Mouse (Mus musculus) liver, embryonic 15.5 days (tissue): ENCODE measurements around the gene Ccdc142. TPM values are rescaled to one million over a fixed set of nuclear protein-coding genes. Genes with fewer than 3 reads are reported as not detected.

Source experiments
- ATAC-seq: fragments of 200-750 bp; cut with Nextera tagmentation; 2 replicates; pipeline ENCODE4 v1.8.0; 2017; ENCODE audit warnings: moderate number of reproducible peaks, mild to moderate bottlenecking, moderate library complexity; ENCODE audit not compliant: insufficient read depth
- H3K27ac ChIP-seq: fragments of 300-500 bp; sonication (generic); replicated peaks from 2 replicates; pipeline ENCODE4 v1.5.1; 2015; ENCODE audit warnings: mild to moderate bottlenecking, inconsistent platforms
- H3K27me3 ChIP-seq: fragments of 300-500 bp; sonication (generic); 2 replicates; pipeline ENCODE4 v1.6.1; 2015; ENCODE audit warnings: mild to moderate bottlenecking, inconsistent platforms
- H3K36me3 ChIP-seq: fragments of 300-500 bp; sonication (generic); replicated peaks from 2 replicates; pipeline ENCODE4 v1.6.1; 2015; ENCODE audit warnings: moderate library complexity, mild to moderate bottlenecking, inconsistent platforms
- H3K4me1 ChIP-seq: fragments of 300-500 bp; sonication (generic); replicated peaks from 2 replicates; pipeline ENCODE4 v1.6.1; 2015; ENCODE audit warnings: inconsistent platforms
- H3K4me2 ChIP-seq: fragments of 300-500 bp; sonication (generic); 2 replicates; pipeline ENCODE4 v1.6.1; 2015; ENCODE audit warnings: moderate library complexity, mild to moderate bottlenecking, inconsistent platforms
- H3K4me3 ChIP-seq: fragments of 300-500 bp; sonication (generic); replicated peaks from 2 replicates; pipeline ENCODE4 v1.5.1; 2015; ENCODE audit warnings: mild to moderate bottlenecking, inconsistent platforms
- H3K9ac ChIP-seq: fragments of 300-500 bp; sonication (generic); 2 replicates; pipeline ENCODE4 v1.6.1; 2015; ENCODE audit warnings: moderate library complexity, mild to moderate bottlenecking, inconsistent platforms
- H3K9me3 ChIP-seq: fragments of 300-500 bp; sonication (generic); replicated peaks from 2 replicates; pipeline ENCODE4 v1.6.1; 2016; ENCODE audit warnings: inconsistent platforms
- WGBS: fragments of 180-500 bp; shearing (Covaris S2); methylation state at CpG from one replicate; pipeline ENCODE4 v1.1.7; 2015; ENCODE audit warnings: mixed read lengths; ENCODE audit not compliant: insufficient replicate concordance; 5-methylcytosine and 5-hydroxymethylcytosine counted together
- polyA plus RNA-seq: library from polyadenylated mRNA; unstranded; fragments of >200 nt; fragmentation: Nextera tagmentation; extraction: Ambion mirVana; gene quantifications from 2 replicates; pipeline ENCODE4 v1.2.1, GENCODE M21; 2015

The Ccdc142 gene
- polyA plus RNA-seq, 1 experiment from 2014 or later, result 0.93 TPM

GRCm38 (mm10) chr6:83142211-83142731 is 40.9 kb downstream of the Ccdc142 start:
- H3K9ac ChIP-seq, result no peak overlapping the region
- peak overlapping the region; percentile 51 for H3K4me2 ChIP-seq
- H3K4me3 ChIP-seq, result no peak overlapping the region
- WGBS, result 5% methylated on average over 39 of the region's 41 CpGs
- peaks cover 32% of the 10 kb centered on the region for H3K4me1 ChIP-seq
- H3K27ac ChIP-seq, result no peak overlapping the region
- no peak for ATAC-seq
- H3K27me3 ChIP-seq, result peaks cover 55% of the 10 kb centered on the region
- no peaks in the 10 kb centered on the region for H3K9me3 ChIP-seq
- no peaks in the 10 kb centered on the region for H3K36me3 ChIP-seq

GRCm38 (mm10) chr6:83142886-83143285 is 41.5 kb downstream of the Ccdc142 start:
- Histone ChIP-seq H3K4me3 (no peak overlapping the region), H3K9me3 (no peaks in the 10 kb centered on the region), H3K4me1 (peaks cover 26% of the 10 kb centered on the region), H3K27ac (no peak overlapping the region), H3K27me3 (peaks cover 49% of the 10 kb centered on the region), H3K9ac (no peak overlapping the region), H3K36me3 (no peaks in the 10 kb centered on the region), H3K4me2 (no peak overlapping the region)
- no peak for ATAC-seq
- WGBS, result 56% methylated on average over 11 of the region's 11 CpGs

- no peak overlapping the region for H3K4me2 ChIP-seq
- no peak overlapping the region for H3K4me3 ChIP-seq
- H3K27me3 ChIP-seq, result peaks cover 25% of the 10 kb centered on the region
- WGBS, result 29% methylated on average over 2 of the region's 2 CpGs
- peaks cover 5% of the 10 kb centered on the region; the same call in 1 of the 2 replicates for H3K36me3 ChIP-seq
- no peak overlapping the region for H3K9ac ChIP-seq
- peaks cover 10% of the 10 kb centered on the region for H3K4me1 ChIP-seq
- no peak for ATAC-seq
- no peak overlapping the region for H3K27ac ChIP-seq
- no peaks in the 10 kb centered on the region for H3K9me3 ChIP-seq
Observed at GRCm38 (mm10) chr6:83145209-83145608, 43.8 kb downstream of the Ccdc142 start.

- peaks cover 5% of the 10 kb centered on the region; the same call in 1 of the 2 replicates for H3K36me3 ChIP-seq
- ATAC-seq, result no peak
- no peak overlapping the region for H3K4me2 ChIP-seq
- H3K4me3 ChIP-seq, result no peak overlapping the region
- 52% methylated on average over 9 of the region's 9 CpGs for WGBS
- H3K4me1 ChIP-seq, result peaks cover 10% of the 10 kb centered on the region
- no peaks in the 10 kb centered on the region for H3K9me3 ChIP-seq
- H3K9ac ChIP-seq, result no peak overlapping the region
- H3K27ac ChIP-seq, result no peak overlapping the region
- peaks cover 22% of the 10 kb centered on the region for H3K27me3 ChIP-seq
Observed at GRCm38 (mm10) chr6:83145805-83146204, 44.4 kb downstream of the Ccdc142 start.

- H3K27me3 ChIP-seq, result peaks cover 9% of the 10 kb centered on the region
- H3K36me3 ChIP-seq, result peaks cover 5% of the 10 kb centered on the region; the same call in 1 of the 2 replicates
- no peak for ATAC-seq
- H3K4me1 ChIP-seq, result peaks cover 3% of the 10 kb centered on the region
- H3K4me2 ChIP-seq, result no peak overlapping the region
- 41% methylated on average over 7 of the region's 7 CpGs for WGBS
- no peaks in the 10 kb centered on the region for H3K9me3 ChIP-seq
- no peak overlapping the region for H3K4me3 ChIP-seq
- no peak overlapping the region for H3K27ac ChIP-seq
- no peak overlapping the region for H3K9ac ChIP-seq
Observed at GRCm38 (mm10) chr6:83147280-83147679, 45.9 kb downstream of the Ccdc142 start.

- Histone ChIP-seq H3K4me3 (no peak overlapping the region), H3K9me3 (no peaks in the 10 kb centered on the region), H3K4me1 (peaks cover 8% of the 10 kb centered on the region; the same call in 1 of the 2 replicates), H3K36me3 (peaks cover 5% of the 10 kb centered on the region; the same call in 1 of the 2 replicates), H3K4me2 (no peak overlapping the region), H3K27me3 (peaks cover 39% of the 10 kb centered on the region), H3K27ac (no peak overlapping the region), H3K9ac (no peak overlapping the region)
- 41% methylated on average over 8 of the region's 8 CpGs for WGBS
- no peak for ATAC-seq
Observed at GRCm38 (mm10) chr6:83151721-83152120, 50.3 kb downstream of the Ccdc142 start.

GRCm38 (mm10) chr6:83153038-83153437 is 51.6 kb downstream of the Ccdc142 start:
- WGBS, result 66% methylated on average over 12 of the region's 12 CpGs
- no peak for ATAC-seq

GRCm38 (mm10) chr6:83153485-83153884 is 52.1 kb downstream of the Ccdc142 start:
- peaks cover 8% of the 10 kb centered on the region; the same call in 1 of the 2 replicates for H3K4me1 ChIP-seq
- H3K4me3 ChIP-seq, result no peak overlapping the region
- no peaks in the 10 kb centered on the region for H3K9me3 ChIP-seq
- peaks cover 48% of the 10 kb centered on the region for H3K27me3 ChIP-seq
- H3K4me2 ChIP-seq, result no peak overlapping the region
- ATAC-seq, result no peak
- H3K9ac ChIP-seq, result no peak overlapping the region
- no peak overlapping the region for H3K27ac ChIP-seq
- H3K36me3 ChIP-seq, result peaks cover 5% of the 10 kb centered on the region; the same call in 1 of the 2 replicates
- WGBS, result 50% methylated on average over 5 of the region's 5 CpGs

More at GRCm38 (mm10) chr6:83153038-83153437, 51.6 kb downstream of the Ccdc142 start:
- H3K9ac ChIP-seq, result no peak overlapping the region
- peaks cover 5% of the 10 kb centered on the region; the same call in 1 of the 2 replicates for H3K36me3 ChIP-seq
- peaks cover 48% of the 10 kb centered on the region for H3K27me3 ChIP-seq
- H3K27ac ChIP-seq, result no peak overlapping the region
- no peak overlapping the region for H3K4me2 ChIP-seq
- no peak overlapping the region for H3K4me3 ChIP-seq
- H3K9me3 ChIP-seq, result no peaks in the 10 kb centered on the region
- H3K4me1 ChIP-seq, result peaks cover 8% of the 10 kb centered on the region; the same call in 1 of the 2 replicates

GRCm38 (mm10) chr6:83155552-83156238 is 54.3 kb downstream of the Ccdc142 start:
- Histone ChIP-seq H3K9ac (no peak overlapping the region), H3K4me3 (peak overlapping the region; percentile 52), H3K4me1 (peaks cover 8% of the 10 kb centered on the region; the same call in 1 of the 2 replicates), H3K27ac (no peak overlapping the region), H3K27me3 (peaks cover 60% of the 10 kb centered on the region), H3K4me2 (peak overlapping the region; percentile 84), H3K36me3 (no peaks in the 10 kb centered on the region), H3K9me3 (no peaks in the 10 kb centered on the region)
- ATAC-seq, result no peak
- WGBS, result 10% methylated on average over 23 of the region's 23 CpGs

GRCm38 (mm10) chr6:83156259-83156684 is 54.9 kb downstream of the Ccdc142 start, which contains the start of the genes Wdr54 and 1700003E16Rik:
Gene Wdr54, minus strand, starts transcription at chr6:83156397.
Gene 1700003E16Rik, plus strand, starts transcription at chr6:83156404.
- Histone ChIP-seq H3K4me1 (peaks cover 8% of the 10 kb centered on the region; the same call in 1 of the 2 replicates), H3K27me3 (peaks cover 66% of the 10 kb centered on the region), H3K9me3 (no peaks in the 10 kb centered on the region), H3K4me3 (peak within 1 kb of the TSS; percentile 52), H3K4me2 (peak within 1 kb of the TSS; percentile 84), H3K27ac (no peak within 1 kb of the TSS), H3K36me3 (no peaks in the 10 kb centered on the region), H3K9ac (no peak within 1 kb of the TSS)
- 2% methylated on average over 32 of the region's 32 CpGs for WGBS
- no peak for ATAC-seq
